19 mouse cellular contexts compared by ENCODE assay signal in the genomic region with DNA sequence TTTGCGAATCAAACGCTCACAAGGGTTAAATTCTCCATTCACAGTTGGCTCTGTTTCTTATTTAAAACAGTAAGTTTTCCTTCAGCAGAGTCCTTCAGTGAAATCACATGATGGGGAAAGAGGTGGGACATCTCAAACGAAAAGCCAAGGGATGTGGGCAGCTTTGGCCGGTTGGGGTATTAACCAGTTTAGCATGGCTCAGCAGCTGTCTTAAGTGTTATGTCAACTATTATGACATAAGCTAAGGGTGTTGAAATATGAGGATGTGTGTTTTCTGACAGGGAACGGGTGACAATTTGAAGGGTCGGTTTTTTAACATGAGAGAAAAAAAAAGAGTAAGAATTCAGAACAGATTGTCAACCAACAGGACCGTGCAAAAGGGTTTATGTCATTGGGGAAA. TPM values are rescaled to one million over a fixed set of nuclear protein-coding genes. Genes with fewer than 3 reads are reported as not detected.
DNase-seq lines count a peak whose midpoint lies in the region; ATAC-seq lines count a peak whose summit lies in the region.
"Had no signal": no experiment of that assay in that cellular context is flagged by ENCODE, and none has a peak within 500 bp of the region (broad histone marks: within the 10 kb centered on the region; RNA-seq: fewer than 3 reads in every experiment).

No protein-coding gene starts in this region.

- H3K27me3 ChIP-seq in intestine, embryonic 14.5 days (replicated peaks; ENCODE audit: control insufficient read depth, insufficient read depth, low read length), result no peaks in the 10 kb centered on the region
- no peaks in the 10 kb centered on the region for H3K27me3 ChIP-seq in intestine, embryonic 15.5 days (replicated peaks)
- H3K27me3 ChIP-seq in embryonic facial prominence, embryonic 11.5 days (ENCODE audit: control insufficient read depth, insufficient read depth, low read length), result no peaks in the 10 kb centered on the region
- H3K27me3 ChIP-seq: liver, embryonic 13.5 days; lung, embryonic 15.5 days; neural tube, embryonic 12.5 days; stomach, embryonic 15.5 days had no signal

- no peak overlapping the region for H3K4me2 ChIP-seq in intestine, embryonic 14.5 days (ENCODE audit: low read length)
- H3K4me2 ChIP-seq in intestine, embryonic 15.5 days (replicated peaks), result no peak overlapping the region
- H3K4me2 ChIP-seq in embryonic facial prominence, embryonic 11.5 days (ENCODE audit: low read depth, low read length), result no peak overlapping the region
- H3K4me2 ChIP-seq: liver, embryonic 13.5 days; lung, embryonic 15.5 days; midbrain, embryonic 12.5 days; neural tube, embryonic 12.5 days; stomach, embryonic 15.5 days had no signal

- no peak overlapping the region for H3K27ac ChIP-seq in intestine, embryonic 14.5 days (ENCODE audit: low read depth)
- H3K27ac ChIP-seq in intestine, embryonic 15.5 days, result no peak overlapping the region
- H3K27ac ChIP-seq in embryonic facial prominence, embryonic 11.5 days (replicated peaks; ENCODE audit: low read depth, low read length), result 0 out of 2 replicates have a peak overlapping the region, but pooled peaks have one; percentile 36
- H3K27ac ChIP-seq: liver, embryonic 13.5 days; lung, embryonic 15.5 days; midbrain, embryonic 12.5 days; neural tube, embryonic 12.5 days; stomach, embryonic 15.5 days had no signal

- 72% methylated on average over 7 of the region's 7 CpGs for WGBS in intestine, embryonic 14.5 days
- 72% methylated on average over 7 of the region's 7 CpGs for WGBS in intestine, embryonic 15.5 days
- 40% methylated on average over 7 of the region's 7 CpGs for WGBS in embryonic facial prominence, embryonic 11.5 days

- H3K36me3 ChIP-seq in intestine, embryonic 14.5 days (ENCODE audit: control insufficient read depth, insufficient read depth, low read length), result peaks cover 10% of the 10 kb centered on the region; the same call in 1 of the 2 replicates
- no peaks in the 10 kb centered on the region for H3K36me3 ChIP-seq in intestine, embryonic 15.5 days
- no peaks in the 10 kb centered on the region for H3K36me3 ChIP-seq in embryonic facial prominence, embryonic 11.5 days (replicated peaks; ENCODE audit: control insufficient read depth, insufficient read depth, low read depth, low read length)
- H3K36me3 ChIP-seq: liver, embryonic 13.5 days; lung, embryonic 15.5 days; midbrain, embryonic 12.5 days; neural tube, embryonic 12.5 days had no signal

- no peak overlapping the region for H3K4me3 ChIP-seq in intestine, embryonic 14.5 days (ENCODE audit: low read depth, low read length)
- no peak overlapping the region for H3K4me3 ChIP-seq in intestine, embryonic 15.5 days (replicated peaks)
- no peak overlapping the region for H3K4me3 ChIP-seq in embryonic facial prominence, embryonic 11.5 days (ENCODE audit: low read depth, low read length)
- H3K4me3 ChIP-seq: liver, embryonic 13.5 days; lung, embryonic 15.5 days; midbrain, embryonic 12.5 days; neural tube, embryonic 12.5 days; stomach, embryonic 15.5 days had no signal

- no peak for ATAC-seq in intestine, embryonic 14.5 days (replicated peaks; ENCODE audit: low FRiP score, low TSS enrichment, low read depth)
- no peak for ATAC-seq in intestine, embryonic 15.5 days
- no peak for ATAC-seq in embryonic facial prominence, embryonic 11.5 days (replicated peaks; ENCODE audit: insufficient number of reproducible peaks, low FRiP score, low TSS enrichment, low read depth)
- peak; percentile 40; the same call in 1 of the 2 replicates for ATAC-seq in neutrophil, adult 5-6 weeks (ENCODE audit: extremely low read depth, insufficient number of reproducible peaks, low FRiP score, poor library complexity, severe bottlenecking)

- no peak overlapping the region for H3K9ac ChIP-seq in intestine, embryonic 14.5 days (ENCODE audit: low read length)
- no peak overlapping the region for H3K9ac ChIP-seq in intestine, embryonic 15.5 days
- H3K9ac ChIP-seq in embryonic facial prominence, embryonic 11.5 days (replicated peaks; ENCODE audit: low read length), result no peak overlapping the region
- H3K9ac ChIP-seq: liver, embryonic 13.5 days; lung, embryonic 15.5 days; midbrain, embryonic 12.5 days; neural tube, embryonic 12.5 days; stomach, embryonic 15.5 days had no signal

- no peaks in the 10 kb centered on the region for H3K9me3 ChIP-seq in intestine, embryonic 14.5 days (ENCODE audit: control insufficient read depth, low read length)
- H3K9me3 ChIP-seq in intestine, embryonic 15.5 days, result no peaks in the 10 kb centered on the region
- no peaks in the 10 kb centered on the region for H3K9me3 ChIP-seq in embryonic facial prominence, embryonic 11.5 days (replicated peaks; ENCODE audit: control insufficient read depth, low read length)
- H3K9me3 ChIP-seq: liver, embryonic 13.5 days; lung, embryonic 15.5 days; midbrain, embryonic 12.5 days; neural tube, embryonic 12.5 days; stomach, embryonic 15.5 days had no signal

- peaks cover 24% of the 10 kb centered on the region for H3K4me1 ChIP-seq in intestine, embryonic 14.5 days (replicated peaks; ENCODE audit: control insufficient read depth, insufficient read depth, low read length)
- peaks cover 7% of the 10 kb centered on the region for H3K4me1 ChIP-seq in intestine, embryonic 15.5 days (replicated peaks)
- H3K4me1 ChIP-seq in embryonic facial prominence, embryonic 11.5 days (ENCODE audit: control insufficient read depth, insufficient read depth, low read length), result peaks cover 2% of the 10 kb centered on the region
- H3K4me1 ChIP-seq: liver, embryonic 13.5 days had no signal

- DNase-seq in intestine, embryonic 14.5 days (ENCODE audit: low spot score), result peak; percentile 6
- DNase-seq in embryonic facial prominence, embryonic 11.5 days (ENCODE audit: low spot score), result peak; percentile 61
- peak; percentile 34 for DNase-seq in lung, postnatal 10 days
- no peak for DNase-seq in ovary, postnatal 36 days (ENCODE audit: low spot score)
- DNase-seq in thymus, postnatal 0 days (ENCODE audit: low spot score), result no peak
- DNase-seq: B cell, adult 2 months; cerebellum, adult 9-10 months; gastrocnemius, postnatal 14 days; kidney, adult 2 months; kidney, postnatal 25 days; liver, embryonic 13.5 days; right cerebral cortex, postnatal 14 days; thymus, adult 18-20 months had no signal

RNA-seq across cellular contexts. Expression of a gene that starts 50.2 kb away (rescaled TPM):
- 17.6 and 18.2 TPM in 2 replicates for polyA plus RNA-seq in intestine, embryonic 14.5 days (2014; fragmentation: Nextera tagmentation; extraction: Ambion mirVana)
- 13.1 and 16.6 TPM in 2 replicates for polyA plus RNA-seq in intestine, embryonic 15.5 days (2015; fragmentation: Nextera tagmentation; extraction: Ambion mirVana)
- 6.4 and 6.6 TPM in 2 replicates for polyA plus RNA-seq in embryonic facial prominence, embryonic 11.5 days (2014; fragmentation: Nextera tagmentation; extraction: Ambion mirVana)
- total RNA-seq in neutrophil, adult 5-6 weeks (2017), result not detected in 2 replicates
- polyA plus RNA-seq in thymus, postnatal 0 days (2015; fragmentation: Nextera tagmentation; extraction: Ambion mirVana), result 2.3 and 3.3 TPM in 2 replicates

Comparison
In these comparisons a context has a peak if more than half of its experiments do, and no peak if none do; other contexts are left out.
1. DNase-seq: peak in intestine, embryonic 14.5 days (single experiment), embryonic facial prominence, embryonic 11.5 days (single experiment) and lung, postnatal 10 days (single experiment); none in ovary, postnatal 36 days (single experiment) and thymus, postnatal 0 days (single experiment).